Mouse (Mus musculus): ENCODE measurements around the gene Sncb. TPM values are rescaled to one million over a fixed set of nuclear protein-coding genes. Genes with fewer than 3 reads are reported as not detected.
A peak's percentile ranks its signal among the peaks of the same experiment; 100 is the strongest.

Gene Sncb
- total RNA-seq, 2 experiments from 2014 or later, result 564 TPM

DNA sequence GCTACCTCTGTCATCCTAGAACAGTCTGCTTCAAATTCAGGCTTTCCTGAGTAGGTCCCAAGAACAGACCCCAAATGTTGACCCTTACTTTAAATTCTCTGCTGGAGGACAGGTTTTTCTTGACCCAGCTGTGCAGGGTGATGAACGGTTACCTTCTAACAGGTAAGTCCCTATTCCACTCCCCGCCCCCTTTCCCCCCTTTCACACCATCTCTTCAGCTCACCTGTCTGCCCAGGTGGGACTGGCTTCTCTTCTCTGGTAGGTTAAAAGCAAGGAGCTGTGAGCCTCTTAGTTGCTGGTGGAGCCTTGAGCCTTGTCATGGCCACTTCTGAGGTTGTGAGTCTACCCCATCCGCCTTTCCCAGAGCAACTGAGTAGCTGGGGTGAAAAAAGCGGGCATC, 17.3 kb upstream of the Sncb start, which contains the start of gene Eif4e1b:
Gene Eif4e1b, plus strand, starts transcription at position 301 of the 400 bp plus-strand sequence.
- no peak for DNase-seq (ENCODE audit: low spot score in 2 of 2)

DNA sequence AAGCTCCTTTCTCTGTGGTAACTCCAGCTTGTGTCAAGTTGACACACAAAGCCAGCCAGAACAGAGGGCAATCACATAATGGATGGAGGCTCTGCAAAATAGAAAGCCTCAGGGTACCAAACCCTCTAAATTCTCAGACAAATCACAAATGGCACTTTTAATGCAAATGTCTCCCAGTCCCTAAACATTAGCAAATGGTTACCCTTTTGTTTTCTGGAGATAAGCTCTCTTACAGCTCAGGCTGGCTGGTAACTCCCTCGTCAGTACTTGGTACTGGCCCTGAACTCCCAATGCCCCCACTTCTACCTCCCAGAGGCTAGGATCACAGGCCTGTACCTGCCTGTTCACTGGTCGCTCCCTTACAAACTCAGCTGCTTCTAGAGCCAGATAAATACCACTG, 16.8 kb upstream of the Sncb start:
- no peak for DNase-seq (ENCODE audit: low spot score in 2 of 2)

DNA sequence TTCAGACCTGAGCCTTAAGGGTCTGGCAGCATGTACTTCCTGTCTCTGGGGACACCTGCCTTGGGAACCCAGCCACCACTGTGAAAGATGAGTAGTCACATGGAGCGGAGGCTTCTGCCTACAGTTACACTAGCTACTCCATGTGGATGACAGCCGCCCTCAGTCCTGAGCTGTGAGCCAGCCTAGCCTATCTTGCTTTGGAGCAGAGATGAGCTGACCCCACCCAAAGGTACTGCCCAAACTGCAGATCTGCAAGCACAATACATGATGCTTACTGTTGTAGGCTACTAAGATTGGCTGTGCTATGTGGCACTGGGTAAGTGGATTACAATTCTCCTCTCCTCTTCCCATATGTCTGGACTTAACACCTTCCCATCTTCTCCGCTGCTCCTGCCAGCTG, 14.7 kb upstream of the Sncb start:
- no peak for DNase-seq (ENCODE audit: low spot score in 2 of 2)

DNA sequence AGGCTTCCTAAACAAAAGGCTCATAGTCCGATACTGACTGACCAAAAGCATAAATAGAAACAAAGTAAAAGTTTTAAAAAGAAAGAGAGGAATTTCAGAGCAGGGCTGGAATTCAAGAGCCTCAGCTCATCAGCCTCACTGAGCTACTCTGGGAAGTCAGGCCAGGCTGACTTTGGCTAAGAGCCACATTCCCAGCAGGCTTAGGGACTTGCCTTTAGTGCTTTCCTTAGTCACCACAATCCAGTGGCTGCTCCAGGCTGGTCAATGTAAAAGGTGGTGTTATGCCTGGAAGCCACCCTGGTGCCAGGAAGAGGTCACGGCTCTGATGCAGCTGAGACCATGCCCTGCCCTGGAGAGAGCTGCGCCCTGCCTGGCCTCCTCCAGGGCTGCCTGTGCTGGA, 14.2 kb upstream of the Sncb start:
- no peak for DNase-seq (ENCODE audit: low spot score in 2 of 2)

DNA sequence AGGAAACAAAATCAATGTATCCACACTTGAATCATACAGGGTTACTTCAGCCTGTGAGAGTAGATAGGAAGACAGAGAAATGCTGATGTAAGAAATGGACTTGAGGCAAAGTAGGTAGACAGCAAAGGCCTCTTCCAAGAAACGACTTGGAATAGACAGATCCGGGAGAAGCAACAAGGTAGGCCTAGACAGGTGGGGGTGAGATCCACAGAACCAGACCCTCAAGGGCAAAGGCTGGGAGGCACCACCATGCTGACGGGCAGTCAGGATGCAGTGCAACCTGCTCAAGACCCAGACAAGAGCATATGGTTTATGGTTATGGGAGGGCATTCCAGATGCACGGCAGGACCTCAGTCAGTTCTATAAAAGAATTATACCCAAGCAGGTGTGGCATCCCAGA, 617 bp upstream of the Sncb start:
- DNase-seq (ENCODE audit: low spot score in 2 of 2), result no peak

DNA sequence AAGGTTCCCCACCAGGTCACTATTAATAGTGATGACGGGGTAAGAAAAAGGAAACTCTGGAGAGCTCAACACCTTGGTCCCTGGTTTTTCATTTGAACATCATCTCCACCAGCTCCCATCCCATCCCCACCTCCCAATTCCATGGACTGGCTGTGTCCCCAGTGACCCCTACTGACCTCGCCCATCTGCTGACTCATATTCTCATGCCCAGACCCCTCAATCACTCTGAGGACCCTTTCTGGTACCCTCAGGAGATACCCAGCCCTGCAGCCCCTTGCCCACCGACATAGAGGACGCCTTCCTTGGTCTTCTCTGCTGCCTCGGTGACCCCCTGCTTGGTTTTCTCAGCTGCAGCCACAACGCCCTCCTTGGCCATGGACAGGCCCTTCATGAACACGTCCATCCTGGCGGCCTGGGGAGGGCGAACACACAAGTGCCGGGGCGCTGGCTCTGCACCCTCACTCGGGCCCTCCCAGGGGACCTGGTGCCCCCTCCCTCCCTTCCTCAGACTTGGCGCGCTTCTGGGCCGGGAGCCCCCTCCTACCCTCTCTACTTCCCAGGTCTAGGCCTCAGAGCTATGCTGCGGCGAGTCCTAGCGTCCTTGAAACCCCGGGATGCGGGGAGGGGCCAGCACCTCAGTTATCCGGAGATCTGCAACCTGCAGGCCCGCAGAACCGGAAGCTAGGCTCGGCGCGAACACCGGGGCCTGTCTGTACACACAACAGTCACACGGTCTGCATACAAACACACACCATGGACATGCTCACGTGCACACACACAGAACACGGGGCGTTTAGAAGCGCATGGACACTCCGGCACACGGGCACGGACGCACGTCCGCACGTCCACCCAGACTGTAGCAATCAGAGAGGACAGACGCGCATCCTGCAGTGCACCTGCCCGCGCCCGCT, 859 bp downstream of the Sncb start:
- DNase-seq (ENCODE audit: low spot score in 2 of 2), result peak in 1 of 2 experiments; percentile 40

DNA sequence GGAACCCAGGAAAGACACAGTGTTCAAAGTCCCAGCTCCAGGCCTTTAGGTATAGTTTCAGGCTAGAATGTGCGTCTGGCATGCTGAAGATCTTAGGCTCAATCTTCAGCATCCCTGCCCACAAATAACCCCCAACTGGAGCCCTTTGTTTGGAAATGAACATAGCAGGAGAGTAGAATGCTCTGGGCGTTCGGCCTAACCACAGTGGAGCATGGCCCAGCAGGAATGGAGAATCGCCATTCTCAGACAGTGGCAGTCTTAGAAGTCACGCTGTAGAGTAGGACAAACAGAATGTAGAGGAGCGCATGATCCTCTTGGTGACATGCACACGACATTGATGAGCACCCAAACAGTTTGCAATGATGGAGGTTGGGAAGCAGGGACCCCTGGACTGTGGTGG, 5.5 kb downstream of the Sncb start:
- peak in 1 of 2 experiments; percentile 16 for DNase-seq (ENCODE audit: low spot score in 2 of 2)

DNA sequence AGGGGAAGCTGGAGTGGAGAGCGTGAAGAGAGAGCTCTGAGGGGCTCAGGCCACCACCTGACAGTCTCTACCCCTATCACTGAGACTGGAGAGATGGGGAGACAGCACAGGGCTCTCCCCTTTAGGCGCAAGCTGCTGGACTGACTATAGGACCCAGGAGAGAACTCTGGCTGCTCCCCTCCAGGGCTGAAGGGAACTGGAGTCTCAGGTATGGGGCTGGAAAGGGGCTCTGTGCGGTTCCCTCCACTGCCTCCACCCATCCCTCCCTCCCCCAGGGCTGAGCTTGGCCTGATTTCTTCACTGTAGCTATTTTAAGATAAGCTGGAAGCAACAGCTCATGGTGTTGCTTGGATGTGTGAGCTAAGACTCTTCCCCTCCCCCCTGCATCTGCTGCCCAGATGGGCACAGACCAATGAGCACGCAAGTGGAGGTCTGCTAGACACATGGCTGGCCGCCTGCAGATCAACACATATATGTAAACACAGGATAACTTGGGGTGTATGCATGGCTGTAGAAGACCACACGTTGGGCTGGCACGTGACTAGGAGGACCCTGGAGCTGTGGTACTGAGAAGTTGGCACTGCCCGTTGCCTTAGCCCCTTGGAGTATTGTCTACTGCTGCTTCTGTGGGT, 6.1 kb downstream of the Sncb start:
- DNase-seq (ENCODE audit: low spot score in 2 of 2), result peak; percentile 66 to 76

DNA sequence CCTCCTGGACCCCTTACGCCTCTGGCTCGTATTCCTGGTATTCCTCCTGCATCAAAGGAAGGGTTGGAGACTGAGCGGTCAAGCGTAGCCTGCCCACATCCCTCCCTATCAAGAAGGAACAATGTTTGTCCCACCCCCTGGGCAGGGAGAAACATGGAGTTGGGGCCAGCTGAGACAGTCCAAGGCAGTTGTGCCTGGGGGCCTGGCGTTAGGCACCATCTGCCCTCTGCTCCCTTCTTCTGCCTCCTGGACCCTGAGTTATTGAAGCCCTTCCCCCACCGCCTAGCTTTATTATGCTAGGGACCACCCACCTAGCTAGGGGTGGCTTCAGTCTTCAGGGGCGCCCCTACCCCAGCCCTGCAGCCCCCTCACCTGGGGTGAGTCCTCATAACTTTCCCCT, 6.9 kb downstream of the Sncb start:
- no peak for DNase-seq (ENCODE audit: low spot score in 2 of 2)

DNA sequence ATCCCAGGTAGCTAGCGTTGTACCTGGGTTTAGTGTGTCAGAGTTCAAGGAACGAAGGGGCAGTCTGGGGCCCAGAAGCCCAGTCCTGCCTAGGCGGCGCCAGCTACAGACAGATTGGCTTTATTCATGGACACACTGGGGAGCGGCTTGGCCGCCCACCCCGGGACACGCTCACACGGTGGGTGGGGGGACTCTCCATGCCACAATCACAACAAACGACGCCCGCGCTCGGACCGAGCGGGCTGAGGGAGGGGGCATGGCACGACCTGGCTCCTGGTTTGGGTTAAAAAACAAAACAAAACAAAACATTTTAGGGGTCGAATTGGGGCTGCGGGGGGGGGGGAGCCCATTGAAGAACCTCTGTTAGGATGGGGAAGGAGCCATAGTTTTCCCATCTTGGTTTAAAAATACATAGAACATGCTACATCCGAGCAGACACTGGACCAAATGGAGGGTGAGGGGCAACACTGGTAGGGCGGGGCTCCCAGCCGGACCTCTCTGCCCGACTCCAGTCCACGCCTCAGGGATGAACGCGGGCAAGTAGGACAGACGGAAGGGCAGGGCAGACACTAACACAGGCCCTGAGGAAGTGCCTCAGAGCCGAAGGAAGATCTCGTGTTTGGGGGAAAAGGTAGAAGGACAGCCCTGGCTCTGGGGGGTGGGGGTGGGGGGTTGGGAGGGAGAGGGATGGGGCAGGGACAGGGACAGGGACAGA, 7.5 kb downstream of the Sncb start:
- DNase-seq (ENCODE audit: low spot score in 2 of 2), result no peak

DNA sequence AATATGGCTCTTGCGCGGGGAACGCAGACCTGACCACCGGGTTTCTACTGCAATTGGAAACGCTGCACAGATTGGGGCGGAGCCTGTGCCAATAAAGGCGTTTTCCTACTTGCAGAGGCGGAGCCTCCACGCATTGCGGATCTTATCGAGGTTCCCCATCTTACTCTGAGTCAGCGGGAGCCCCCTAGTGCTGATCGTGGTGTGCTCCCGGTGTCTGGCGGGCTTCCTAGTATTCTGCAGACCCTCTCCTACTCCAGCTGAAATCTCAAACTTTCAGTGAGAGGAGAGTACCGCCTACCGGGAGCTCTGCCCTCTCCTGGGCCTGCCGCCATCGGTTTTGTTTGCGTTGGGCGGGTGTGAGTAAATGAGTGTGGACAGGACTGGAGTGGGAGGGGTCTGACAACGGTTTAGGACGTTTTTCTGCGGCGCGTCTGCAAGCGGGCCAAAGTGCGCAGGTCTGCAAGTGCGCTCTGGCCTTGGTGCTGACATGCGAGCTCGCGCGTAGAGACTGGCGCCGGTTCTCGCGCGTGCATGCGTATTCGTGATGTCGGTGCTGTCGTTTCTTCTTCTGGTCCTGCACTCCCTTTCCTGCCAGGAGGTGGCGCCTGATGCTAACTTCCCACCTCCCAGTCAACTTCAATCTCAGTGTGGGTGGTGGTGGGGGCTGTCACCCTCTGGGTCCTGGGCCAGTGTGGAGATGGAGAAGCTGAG, 8.2 kb downstream of the Sncb start:
- DNase-seq (ENCODE audit: low spot score in 2 of 2), result peak; percentile 92 to 93

DNA sequence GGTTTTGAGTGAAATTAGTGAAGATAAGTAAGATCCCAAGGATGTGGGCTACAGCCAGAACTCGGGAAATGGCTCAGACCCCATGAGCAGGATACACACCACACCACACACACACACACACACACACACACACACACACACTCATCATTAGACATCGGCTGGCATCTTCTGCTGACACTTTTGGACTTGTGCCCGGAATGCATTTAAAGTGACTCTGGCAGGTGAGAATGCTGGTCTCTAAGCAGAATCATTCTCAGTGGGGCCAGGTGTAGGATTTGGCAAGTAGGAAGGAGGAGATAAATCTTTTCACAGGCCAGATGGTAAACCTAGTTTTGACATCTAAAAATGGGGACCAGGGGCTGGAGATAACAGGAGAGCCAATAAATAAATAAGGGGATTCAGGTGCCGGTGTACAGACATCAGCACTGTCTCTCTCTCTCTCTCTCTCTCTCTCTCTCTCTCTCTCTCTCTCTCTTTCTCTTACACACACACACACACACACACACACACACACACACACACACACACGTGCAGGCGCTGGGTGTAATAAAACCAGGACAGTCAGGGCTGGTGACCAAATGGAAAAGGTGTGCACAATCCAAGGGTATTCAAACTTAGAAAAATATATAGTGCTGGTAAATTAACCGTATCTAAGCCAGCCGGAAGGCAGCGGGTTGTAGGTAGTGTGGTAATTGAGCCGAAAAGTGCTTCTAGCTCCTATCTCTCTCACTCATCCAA, 9.1 kb downstream of the Sncb start:
- peak in 1 of 2 experiments; percentile 14 for DNase-seq (ENCODE audit: low spot score in 2 of 2)

DNA sequence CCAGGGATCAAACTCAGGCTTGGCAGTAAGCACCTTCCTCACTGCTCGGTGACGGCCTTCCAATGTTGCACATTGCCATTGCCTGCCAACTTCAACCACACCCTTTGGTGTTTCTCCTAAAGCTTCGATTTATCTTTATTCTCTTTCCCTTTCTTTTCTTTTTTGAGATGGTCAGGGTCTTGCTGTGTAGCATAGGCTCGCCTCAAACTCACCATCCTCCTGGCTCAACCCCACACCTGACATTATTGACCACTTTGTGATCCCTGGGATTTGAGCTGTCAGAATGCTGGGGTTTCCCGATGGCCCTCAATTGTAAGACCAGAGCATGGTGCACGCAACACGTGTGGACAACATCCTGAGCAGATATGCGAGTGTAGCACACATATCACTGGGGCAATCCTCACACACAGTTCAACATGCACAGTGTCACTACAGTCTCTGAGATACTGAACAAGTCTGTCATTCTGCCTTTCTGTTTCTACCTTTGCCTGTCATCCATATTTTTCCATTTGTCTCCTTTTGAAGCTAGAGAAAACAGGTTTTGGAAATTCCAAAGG, 10.2 kb downstream of the Sncb start:
- peak in 1 of 2 experiments; percentile 4 for DNase-seq (ENCODE audit: low spot score in 2 of 2)

DNA sequence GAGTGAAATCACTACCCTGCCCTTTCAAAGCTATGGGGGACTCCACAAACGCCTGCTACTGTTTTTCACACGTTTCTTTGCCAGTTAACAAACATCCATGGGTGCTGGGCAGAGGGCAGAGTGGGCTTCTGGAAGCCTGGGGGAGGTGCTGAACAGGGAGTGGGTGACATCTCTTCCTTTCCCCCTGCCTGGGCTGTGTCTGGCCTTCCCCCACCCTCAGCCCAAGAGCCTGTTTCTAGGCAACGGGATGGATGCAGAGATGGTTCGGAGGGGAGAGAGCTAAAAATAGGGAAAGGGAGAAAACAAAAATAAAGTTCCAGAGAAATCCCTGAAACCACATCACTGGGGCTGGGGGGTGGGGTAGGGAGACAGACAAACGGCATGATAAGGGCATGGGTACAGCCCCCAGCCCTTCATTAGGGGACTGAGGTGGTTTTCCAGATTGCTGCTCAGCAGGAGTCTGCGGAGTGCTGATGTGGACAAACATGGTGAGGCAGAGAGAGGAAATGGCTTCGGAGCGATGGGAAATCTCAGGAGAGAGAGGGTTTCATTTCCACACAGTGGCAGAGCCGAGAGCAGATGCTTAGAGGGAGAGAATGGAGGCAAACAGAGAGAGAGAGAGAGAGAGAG, 11.1 kb downstream of the Sncb start:
- peak in 1 of 2 experiments; percentile 55 for DNase-seq (ENCODE audit: low spot score in 2 of 2)

DNA sequence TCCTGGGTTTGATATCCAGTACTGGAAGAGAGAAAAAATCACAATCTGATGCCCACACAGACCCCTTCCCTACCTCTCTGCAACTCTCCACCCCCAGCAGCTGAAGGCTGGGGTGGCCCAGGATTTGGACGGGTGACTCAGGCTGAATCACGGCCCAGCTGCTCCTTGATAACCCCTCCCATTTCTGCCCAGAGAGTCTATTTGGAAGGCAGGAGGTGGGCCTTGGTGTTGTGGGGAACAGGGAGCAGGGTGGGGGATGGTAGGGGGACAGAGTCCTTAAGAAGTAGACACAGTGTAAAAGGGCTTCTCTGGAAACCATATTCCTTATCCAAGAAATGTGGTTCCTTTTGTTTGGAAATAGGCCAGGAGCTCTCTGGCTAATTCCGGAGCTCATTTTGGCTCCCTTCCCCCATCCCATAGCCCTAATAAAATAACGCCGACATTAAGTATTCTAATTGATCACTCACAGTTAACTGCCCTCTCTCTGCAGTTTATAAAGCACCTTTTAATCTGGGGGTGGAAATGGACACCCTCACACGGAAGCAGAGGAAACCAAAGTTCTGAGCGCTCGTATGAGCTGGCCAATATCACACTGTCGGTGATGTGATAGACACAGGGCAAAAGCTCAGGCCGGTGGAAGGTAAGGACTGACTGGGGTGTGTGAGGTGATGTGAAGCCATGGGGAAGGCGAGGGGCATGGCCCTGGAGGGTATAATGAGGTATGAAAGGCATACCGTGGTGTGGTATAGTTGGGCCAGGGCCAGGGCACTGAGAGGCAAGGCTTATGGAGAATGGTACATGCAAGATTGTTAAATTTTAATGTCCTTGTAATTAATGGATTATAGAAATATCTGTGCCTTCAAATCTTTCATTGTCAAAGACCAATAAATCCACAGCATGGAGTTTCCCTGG, 12.0 kb downstream of the Sncb start:
- DNase-seq (ENCODE audit: low spot score in 2 of 2), result peak in 1 of 2 experiments; percentile 13

DNA sequence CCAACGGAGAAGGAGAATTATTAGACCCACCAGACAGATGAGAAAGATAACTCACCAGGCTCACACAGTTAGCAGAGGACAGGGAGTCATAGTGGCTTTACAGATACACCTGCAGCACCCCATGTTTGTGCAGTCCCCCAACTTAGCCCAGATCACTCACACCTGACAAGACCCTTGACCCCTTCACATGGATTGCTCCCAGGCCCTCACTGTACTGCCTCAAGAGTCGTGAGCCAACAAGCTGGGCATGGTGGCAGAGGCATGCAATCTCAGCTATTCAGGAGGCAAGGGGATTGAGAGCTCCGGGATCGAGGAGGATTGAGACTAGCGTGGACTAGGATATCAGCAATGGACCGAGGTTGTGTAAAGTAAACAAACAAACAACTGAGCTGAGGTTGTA, 12.7 kb downstream of the Sncb start:
- DNase-seq (ENCODE audit: low spot score in 2 of 2), result peak in 1 of 2 experiments; percentile 2

DNA sequence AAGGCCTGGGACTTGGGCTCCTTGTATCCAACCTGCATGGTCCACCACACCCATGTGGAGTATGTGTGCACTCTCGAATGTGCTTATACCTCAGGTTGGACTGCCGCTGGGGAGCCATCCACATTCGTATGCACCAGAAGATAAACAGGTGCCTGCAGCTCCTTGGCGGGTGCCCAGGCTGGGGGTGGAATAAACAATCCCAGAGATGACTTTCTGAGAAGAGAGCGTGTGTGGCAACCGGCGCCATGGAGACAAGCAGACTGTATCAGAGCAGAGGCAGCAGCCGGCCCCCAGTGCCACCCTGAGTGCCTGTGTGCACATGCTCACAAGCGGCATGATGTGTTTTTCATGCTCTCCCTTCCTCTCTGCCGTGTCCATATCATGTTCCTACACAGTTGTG, 13.7 kb downstream of the Sncb start:
- peak; percentile 81 to 93 for DNase-seq (ENCODE audit: low spot score in 2 of 2)

DNA sequence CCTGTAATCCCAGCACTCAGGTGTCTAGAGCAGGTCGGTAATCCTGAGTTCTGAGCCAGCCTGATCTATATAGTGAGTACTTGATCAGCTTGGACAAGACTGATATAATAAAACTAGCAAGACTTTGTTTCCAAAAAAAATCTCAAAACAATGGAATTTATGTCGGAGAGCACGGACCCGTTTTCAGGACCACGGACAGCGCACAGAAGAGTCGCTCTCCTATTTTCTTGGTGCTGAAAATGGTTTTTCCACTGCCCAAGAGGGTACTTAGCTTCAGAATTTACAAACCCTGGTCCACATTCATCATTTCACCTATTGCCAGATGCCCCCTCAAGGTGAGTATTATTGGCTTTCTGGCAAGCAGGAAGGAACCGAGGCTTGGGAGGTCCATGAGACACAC, 15.7 kb downstream of the Sncb start:
- no peak for DNase-seq (ENCODE audit: low spot score in 2 of 2)
